Mouse (Mus musculus) heart, adult 8-10 months (tissue): Measurements from ENCODE around the gene Zswim5. TPM values are rescaled to one million over a fixed set of nuclear protein-coding genes. Genes with fewer than 3 reads are reported as not detected.
"Not testable (repeated sequence)": the region's sequence is repeated elsewhere in the genome, so short reads cannot be mapped to it uniquely, and the experiment has no call there.

ENCODE experiments used
- DNase-seq: peaks from one replicate; pipeline ENCODE4 v3.0.0; 2022; ENCODE audit warnings: low spot score
- total RNA-seq, 4 experiments: library from RNA; stranded (reverse); gene quantifications; 2 replicates each; pipeline ENCODE4 v1.2.4; 2022

Gene Zswim5
- 1 to 10 TPM in 1 of 4 experiments, under 1 TPM in 3; 0.82 to 1.4 (median 0.92) TPM for total RNA-seq

DNA sequence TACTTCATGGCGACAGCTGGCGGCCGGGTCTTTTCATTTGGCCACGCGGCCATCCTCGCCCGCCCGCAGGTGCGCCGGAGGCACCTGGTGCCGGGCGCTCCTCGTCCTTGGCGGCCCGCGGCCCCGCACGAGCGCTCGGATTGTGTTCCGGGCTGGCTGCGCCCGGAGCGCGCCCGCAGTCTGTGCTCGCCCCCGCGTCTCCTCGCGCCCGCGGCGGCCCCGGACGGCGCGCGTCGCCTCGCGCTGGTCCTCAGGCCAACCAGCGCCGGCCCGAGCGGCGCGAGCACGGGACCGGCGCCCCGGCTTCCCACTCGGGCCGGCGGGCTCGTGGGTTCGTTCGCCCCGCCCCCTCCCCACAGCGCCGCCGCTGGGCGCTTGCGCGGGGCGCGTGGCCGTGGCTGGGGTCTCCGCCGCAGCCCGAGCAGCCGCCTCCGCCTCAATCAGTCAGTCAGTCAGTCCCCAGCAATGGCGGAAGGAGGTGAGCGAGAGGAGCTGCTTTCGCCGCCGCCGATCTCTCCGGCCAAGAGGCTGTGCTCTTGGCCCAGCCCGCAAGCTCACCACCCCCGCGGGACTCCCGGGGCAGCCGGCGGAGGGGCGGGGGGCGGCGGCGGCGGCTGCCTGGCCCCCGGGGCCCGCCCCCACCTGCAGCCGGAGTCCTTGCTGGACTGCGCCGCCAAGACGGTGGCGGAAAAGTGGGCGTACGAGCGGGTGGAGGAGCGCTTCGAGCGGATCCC lies at the start of gene Zswim5:
Gene Zswim5 (plus strand): TSS at position 382 of the 734 bp plus-strand sequence.
- DNase-seq = peak; percentile 20

DNA sequence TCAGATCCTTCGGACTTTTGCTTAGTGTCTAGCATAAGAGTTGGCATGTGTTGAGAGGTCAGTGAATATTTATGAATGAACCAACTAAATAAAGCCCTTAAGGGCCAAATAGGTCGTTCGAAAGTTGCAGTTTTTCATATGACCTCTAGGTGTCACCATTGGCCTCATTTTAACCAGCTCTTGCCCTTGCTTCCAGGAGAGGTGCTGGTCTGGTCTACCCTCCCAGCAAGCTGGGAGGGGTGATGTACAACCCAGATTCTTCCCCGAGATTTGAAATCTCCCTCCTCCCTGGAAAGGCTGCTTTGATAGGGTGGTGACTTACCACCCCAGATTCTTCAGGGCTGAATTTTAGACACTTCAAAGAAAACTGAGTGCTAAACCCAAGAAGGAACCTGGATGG lies 49.4 kb upstream of the Zswim5 start:
- DNase-seq = peak; percentile 48

DNA sequence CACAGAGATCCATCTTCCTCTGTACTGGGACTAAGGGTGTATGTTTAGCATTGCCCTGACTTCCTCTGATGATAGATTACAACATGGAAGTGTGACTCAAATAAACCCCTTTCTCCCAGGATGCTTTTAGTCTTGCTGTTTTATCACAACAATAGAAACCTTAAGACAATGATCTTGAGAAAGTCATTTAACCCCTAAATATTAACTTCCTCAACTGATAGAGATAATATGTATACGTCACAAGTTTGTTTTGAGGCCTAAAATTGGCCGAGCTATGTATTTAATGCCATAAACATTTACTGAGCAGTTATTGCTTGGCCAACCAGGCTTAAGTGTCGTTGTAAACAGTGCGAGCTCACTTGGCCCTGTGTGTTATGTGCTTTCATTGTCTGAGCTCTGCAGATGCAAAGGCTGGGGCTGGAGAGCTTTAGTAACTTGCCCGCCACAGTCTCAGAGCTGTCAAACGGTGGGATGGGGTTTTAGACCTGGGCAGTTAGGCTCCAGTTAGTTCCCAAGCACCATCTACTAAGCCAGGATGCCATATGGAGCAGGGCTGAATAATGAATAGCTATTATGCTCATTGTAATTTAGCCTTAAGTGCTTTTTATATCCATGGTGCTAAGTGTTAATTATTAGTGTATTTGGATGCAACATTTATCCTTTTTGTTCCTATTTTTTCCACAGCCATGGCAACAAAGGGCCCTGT lies 47.7 kb upstream of the Zswim5 start:
- DNase-seq = no peak

DNA sequence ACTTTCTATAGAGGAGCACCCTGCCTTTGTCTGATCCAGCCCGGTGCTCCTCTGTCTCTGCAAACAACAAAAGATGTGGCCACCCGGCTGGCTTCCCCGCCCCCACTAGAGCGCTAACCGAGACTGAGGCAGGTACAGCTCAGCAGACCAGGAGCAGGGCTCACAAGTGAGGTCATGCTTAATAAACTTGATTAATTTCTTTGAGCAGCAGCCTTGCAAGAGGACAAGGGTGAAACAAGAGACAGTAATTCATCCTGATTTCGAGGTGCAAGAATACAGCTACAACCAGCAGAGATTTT lies 47.2 kb upstream of the Zswim5 start:
- no peak for DNase-seq

DNA sequence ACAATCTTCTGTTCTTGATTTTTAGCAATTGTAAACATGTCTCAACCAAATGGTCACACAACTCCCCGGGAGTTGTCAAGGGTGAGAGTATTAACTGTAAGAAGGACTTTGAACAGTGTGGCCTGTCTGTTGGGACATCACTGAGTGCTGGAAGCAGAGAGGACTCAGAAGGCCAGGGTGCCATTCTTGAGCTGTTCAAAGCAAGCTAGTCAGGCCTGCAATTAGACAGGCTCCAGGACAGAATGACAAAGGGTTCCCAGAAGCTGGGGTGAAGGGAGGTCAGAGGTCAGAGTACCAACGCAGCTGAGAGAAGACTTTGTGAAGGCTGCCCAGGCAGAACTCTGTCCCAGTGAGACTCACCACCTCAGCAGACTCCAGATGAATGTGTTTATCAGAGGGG lies 38.2 kb upstream of the Zswim5 start:
- no peak for DNase-seq

DNA sequence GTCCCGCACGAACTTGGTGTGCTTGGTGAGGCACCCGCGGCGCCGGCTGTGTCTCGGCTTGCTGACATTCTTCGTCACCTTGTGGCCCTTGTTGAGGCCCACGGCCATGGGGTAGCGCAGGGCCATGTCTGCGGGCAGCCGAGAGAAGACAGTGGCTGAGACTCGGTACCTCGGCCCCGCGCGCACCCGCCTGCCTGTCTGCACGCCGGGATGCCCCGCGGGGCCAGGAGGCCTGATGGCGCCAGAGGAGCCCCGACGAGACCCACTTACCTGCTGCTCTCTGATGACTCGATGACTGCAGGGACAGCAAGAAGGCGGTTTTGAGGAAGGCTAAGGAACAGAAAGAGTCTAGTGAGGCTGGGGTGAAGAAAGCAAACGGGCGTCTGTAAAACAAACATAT lies 37.1 kb upstream of the Zswim5 start:
- not testable (repeated sequence) for DNase-seq

DNA sequence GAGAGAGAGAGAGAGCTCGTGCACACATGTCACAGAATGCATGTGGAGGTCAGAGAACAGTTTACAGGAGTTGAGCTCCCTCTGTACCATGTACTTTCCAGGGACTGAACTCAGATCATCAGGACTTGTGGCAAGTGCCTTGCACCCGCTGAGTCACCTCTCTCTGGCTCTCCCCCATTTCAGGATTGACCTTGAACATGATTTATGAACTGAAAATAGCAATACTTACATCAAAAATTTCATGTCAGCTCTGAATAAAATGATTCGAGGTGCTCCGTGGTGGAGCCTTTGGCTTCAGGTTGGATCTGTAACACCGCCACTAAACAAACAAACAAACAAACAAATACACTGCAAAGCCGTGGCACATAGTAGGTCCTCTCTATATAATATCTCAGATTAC lies 36.3 kb upstream of the Zswim5 start:
- DNase-seq = no peak

DNA sequence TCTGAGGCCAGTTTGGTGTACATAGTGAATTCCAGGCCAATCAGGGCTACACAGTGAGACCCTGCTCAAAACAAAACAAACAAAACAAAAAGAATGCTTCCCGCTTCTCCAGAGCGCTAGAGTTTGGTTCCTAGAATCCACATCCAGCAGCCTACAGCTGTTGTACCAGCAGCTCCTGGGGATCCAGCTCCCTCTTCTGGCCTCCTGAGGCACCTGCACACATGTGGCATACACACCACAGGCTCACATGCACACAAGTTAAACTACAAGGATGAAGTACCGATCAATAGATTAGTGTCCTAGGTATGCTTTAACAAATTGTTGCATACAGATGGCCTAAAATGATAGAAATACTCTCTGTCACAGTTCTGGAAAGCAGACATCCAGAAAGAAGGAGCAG lies 32.9 kb upstream of the Zswim5 start:
- no peak for DNase-seq

DNA sequence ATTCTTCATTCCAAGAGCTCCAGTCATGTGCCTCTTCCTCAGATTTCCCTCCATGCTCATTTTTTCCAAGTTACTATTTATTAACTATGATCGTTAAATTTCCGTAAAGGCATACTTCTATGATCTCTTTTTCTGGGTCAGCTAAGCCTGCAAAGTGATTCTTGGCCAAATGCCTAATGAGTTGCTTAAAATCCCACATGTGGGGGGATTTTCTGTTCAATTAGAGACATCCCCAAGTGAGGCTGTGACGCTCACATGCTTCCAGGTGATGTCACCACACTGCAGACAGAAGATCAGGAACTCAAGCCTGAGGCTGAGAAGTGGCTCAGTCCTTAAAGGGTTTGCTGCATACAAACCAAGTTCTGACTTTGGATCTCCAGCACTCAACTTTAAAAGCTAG lies 27.3 kb upstream of the Zswim5 start:
- DNase-seq = no peak

DNA sequence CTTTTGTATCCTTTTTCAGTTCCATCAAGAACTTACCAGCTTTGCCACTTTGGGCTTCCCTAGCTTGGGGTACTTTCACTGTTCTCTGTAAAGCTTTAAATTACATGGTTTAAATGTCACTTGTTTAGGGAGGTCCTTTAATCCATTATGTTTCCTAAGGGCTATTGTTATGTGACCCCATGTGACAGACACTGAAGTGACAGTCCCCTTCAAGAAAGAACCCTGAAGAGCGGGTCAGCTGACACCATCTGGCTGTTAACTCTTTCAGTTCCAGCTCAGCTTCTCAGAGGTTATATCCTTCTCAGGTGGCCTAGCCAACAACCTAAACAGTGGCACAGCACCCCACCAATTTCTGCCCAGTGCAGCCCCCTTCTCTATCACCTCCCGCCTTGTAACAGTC lies 22.9 kb upstream of the Zswim5 start:
- DNase-seq = no peak

DNA sequence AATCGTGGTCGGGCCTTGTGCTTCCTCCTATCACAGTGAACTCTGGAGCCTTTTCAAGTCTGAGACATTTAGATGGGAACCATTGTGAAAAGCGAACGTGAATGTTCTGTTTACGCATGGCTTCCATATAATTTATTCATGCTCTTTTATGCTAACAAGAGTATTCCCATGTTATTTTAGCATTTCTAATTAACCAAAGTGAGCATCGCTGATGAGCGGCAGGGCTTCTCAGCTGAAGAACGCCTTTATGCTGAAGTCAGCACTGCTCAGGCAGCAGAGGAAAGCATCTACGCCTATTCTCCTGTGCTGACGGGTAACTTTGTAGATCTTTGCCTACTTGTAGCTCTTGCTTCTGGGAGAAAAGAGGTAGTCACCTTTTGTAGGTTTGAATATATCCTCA lies 20.0 kb upstream of the Zswim5 start:
- DNase-seq = no peak

DNA sequence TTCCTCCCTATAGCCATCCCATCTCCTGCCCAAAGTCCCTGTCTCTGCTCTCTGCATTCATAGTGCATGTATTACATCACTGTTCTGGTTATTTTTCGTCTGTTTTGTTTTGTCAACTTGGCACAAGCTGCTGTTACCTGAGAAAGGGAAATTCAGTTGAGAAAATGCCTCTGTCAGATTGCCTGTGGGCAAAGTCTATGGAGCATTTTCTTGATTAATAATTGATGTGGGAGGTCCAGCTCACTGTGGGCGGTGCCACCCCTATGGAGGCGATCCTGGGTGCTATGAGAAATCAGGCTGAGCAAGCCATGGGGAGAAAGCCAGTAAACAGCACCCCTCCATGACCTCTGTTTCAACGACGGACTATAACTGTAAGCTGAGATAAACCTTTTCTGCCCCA lies 17.5 kb upstream of the Zswim5 start:
- DNase-seq = no peak

DNA sequence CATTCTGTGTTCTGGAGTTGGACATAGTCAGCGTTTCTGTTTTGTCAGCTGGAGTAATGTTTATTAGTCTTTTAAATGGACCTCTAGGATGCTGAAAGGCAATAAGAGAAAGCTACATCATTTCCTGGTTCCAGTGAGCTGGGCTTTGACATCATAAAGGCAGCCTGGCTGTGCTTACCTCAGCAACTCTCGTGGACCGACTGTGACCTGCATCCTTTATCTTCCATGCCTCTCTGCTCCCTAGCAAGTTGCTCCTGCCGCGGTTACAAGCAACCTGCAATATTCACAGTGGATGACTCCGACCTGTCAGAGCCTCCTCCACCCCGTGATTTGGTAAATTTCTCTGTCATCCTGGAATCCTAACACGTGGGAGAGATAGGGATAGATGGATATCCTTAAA lies 15.2 kb upstream of the Zswim5 start:
- no peak for DNase-seq

DNA sequence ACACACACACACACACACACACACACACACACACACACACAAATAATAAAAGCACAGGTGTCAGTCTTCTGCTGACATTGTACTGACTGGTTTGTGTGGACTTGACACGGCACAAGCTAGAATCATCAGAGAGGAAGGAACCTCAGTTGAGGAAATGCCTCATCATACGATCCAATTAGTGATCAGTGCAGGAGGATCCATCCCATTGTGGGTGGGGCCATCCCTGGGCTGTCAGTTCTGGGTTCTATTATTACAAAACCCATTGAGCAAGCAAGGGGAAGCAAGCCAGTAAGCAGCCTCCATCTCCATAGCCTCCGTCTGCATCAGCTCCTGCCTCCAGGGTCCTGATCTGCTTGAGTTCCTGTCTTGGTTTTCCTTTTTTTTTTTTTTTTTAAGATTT lies 7.3 kb upstream of the Zswim5 start:
- DNase-seq = no peak

DNA sequence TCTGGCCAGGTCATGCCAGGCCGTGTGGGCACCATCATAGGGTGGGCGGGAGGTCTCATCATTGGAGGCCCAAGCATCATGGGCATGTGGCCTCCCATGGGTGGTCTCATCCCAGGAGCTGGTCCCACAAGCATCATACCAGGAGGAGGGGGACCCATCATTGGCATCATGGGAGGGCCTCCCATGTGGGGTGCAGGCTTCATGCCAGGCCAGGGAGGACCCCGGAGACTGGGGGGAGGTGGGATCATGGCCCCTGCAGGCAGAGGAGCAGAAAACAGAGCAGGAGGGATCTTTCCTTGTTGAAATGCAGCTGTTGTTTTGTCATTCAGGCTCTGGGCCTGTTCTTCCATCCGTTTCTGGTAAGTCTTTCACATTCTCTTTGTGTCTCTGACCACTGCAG lies 2.6 kb upstream of the Zswim5 start:
- no peak for DNase-seq

DNA sequence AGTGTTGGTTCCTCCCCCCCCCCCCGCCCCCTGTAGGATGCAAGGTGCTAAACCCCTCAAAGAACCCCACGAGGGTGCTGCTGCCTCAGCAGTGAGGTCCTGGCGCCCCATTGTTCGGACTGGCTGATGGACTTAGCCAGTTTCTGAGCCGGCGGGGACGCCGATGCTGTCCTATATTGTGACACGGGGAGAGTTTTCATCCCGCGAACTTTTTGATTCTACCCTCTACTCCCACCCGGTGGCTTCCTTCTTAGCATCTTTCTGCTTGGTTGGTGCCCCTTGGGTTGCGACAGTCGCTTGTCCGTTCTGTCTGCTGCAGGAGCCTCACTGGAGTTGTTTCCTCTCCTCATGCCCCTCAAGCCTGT lies 564 bp upstream of the Zswim5 start:
- no peak for DNase-seq

DNA sequence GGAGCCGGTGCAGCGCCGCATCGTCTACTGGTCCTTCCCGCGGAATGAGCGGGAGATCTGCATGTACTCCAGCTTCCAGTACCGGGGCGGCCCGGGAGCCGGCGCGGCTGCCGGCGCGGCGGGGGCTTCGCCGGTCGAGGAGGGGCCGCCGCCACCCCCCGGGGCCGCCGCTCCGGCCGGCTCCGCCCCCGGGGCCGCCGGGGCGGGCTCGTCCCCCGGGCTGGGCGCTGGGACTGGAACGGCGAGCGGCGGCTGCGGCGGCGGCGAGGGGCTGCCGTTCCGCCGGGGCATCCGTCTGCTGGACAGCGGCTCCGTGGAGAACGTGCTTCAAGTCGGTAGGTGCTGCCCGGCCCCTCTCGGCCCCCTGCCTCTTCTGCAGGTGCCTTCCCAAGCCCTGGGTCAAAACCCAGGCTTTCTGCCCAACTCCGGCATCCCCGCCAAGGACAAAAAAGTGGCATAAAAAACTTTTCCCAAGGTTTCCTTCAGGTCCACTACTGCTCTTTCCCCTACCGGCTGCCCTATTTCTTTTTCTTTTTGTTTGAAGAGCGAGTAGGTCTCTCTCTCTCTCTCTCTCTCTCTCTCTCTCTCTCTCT lies 649 bp downstream of the Zswim5 start:
- DNase-seq = peak; percentile 18

DNA sequence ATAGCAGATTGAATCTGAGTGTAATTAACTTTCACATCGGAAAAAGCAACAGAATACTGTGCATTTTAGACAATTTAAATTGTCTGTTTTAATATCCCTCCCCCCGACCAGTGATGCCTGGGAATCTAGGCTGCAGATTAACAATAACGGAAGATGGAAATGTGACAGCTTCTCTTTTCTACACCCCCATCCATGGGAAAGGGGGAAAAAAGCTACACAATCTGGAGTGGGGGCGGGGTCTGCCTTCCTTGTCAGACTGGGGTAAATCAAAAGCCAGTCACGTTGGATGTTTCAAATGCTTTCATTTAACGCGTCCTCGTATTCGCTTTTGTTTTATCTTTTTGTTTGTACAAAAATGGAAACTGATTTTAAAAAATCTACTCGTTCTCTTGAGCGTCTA lies 1.3 kb downstream of the Zswim5 start:
- DNase-seq = peak; percentile 11

DNA sequence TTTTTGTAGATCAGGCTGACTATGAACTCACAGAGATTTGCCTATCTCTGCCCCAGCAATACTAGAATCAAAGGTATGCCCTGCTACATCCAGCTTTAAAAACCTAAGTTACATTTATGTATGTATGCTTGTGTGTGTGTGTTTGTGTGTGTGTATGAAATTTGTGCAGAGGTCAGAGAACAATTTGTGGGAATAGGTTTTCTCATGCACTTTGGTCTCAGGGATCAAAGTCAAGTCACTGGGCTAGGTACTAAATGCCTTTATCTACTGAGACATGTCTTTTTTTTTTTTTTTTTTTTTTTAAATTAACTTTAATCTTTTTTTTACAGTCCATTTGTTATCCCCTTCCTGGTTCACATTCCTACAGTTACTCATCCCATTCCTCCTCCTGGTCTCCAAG lies 5.5 kb downstream of the Zswim5 start:
- DNase-seq = no peak

DNA sequence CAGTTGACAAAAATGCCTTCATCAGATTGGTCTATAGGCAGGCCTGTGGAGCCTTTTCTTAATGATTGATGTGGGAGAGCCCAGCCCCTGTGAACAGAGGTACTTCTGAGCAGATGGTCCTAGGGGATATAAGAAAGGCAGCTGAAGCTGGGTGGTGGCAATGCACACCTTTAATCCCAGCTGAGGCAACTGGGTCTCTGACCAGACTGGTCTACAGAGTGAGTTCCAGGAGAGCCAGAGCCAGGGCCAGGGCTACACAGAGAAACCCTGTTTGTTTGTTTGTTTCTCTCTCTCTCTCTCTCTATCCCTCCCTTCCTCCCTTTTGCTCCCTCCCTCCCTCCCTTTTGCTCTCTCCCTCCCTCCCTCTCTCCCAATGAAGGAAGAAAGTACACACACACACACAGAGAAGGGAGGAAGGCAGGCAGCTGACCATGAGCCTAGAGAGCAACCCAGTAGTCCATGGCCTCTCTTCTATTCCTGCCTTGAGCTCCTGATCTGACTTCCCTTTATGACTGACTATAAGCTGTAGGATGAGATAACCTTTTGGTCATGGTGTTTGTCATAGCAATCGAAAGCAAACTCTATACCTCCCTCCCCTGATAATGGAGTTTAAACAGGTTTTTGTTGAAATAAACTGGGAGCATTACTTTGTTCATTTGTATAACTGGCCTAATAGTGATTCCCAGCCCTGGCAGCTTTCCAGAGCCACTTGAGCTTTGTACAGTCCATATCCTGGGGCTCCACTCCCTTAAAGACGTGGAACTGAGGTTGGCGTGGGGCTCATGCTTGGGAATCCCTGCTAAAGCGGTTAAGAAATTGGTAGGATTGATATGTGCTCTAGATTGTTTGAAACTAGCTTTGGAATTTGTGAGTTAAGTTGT lies 17.3 kb downstream of the Zswim5 start:
- no peak for DNase-seq

DNA sequence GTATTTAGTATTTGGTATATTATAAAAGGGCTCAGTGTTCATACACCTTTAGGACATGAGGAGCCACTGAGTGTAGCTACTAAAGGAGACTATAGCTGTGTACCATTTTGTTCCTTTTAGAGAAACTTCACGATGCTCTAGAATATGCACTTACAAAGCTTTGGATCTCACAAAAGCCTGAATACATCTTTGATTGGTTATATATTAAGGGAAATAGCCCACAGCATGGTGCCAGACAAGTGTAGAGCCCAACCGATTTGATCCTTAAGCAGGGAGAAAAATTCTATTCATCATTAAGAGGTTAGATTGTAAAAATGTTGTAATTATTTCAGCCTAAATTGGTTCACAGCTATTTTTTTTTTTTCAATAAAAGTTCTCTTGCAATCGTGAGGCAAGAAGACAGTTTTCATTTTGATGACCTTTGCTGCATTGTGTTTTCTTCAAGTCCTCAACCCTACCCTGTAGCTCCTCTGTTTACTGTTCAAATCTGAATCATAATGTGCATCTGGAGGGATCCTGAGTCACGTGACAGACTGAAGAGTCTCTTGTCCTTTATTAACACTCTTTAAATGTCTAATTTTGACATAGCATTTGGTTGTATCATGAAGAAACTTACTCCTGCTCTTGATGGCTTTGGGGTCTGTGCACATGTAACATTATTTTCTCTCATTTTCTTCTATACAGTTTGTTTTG lies 33.5 kb downstream of the Zswim5 start:
- no peak for DNase-seq

DNA sequence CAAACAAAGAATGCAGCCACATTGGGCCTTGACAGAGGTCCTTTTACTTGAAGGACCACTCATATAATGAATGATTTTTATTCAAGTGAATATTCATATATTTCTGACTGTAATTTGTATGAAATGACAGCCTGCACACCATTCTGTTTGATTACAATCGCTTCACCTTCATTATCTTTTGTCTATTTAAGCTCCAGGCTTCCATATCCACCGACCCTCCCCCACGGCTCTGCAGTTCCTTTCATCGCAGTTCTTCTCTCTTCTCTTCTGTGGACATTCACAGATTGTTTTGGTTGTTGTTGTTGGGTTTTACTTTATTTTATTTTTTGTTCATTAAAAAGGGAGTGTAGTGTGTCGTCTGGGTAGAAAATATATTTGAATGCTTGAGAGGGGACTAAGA lies 34.0 kb downstream of the Zswim5 start:
- no peak for DNase-seq
